Mouse (Mus musculus): ENCODE results near the gene Fbxo11.

DNA sequence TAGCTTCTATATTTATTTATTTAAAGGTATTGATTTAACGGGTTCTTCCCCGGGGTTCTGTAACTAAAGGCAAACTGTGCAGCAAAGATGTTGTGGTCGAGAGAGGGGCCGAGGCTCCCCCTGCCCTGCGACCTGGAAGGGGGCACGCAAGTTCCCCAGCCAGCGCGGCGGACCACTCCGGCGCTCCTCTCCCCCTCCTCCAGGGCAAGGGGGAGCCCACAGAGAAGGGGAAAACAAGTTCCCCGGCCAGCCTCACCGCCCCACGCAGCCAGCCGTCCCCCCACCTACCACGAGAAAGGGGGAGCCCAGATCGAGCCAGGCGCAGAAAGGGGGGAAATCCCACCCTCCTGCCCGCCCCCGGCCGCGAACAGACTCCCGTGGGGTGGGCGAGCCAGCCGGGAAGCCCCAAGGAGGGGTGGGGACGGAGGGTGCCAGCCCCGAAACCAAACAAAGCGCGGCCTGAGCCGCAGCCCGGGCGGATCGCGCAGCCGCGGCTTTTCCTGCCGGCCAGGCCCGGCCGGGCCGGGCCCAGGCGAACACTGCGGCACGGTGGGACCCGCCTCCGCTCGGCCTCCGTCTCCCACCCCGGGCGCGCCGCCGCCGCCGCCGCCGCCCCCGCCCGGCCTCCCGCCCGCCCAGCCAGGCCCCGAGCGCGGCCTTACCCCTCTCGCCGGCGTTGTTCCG, 602 bp downstream of the Fbxo11 start:
- TF ChIP-seq CTCF (IDR thresholded peaks at IDR 0.05; ENCODE audit: control insufficient read depth, insufficient read depth, insufficient read length): no peak
- no peak for TF ChIP-seq MAX (IDR thresholded peaks at IDR 0.05)
- TF ChIP-seq MYOG (IDR thresholded peaks at IDR 0.05; ENCODE audit: control insufficient read depth, extremely low read depth, insufficient read length): no peak

Measured in C2C12 (cell line).